11 mouse cellular contexts compared by ENCODE assay signal in the genomic region with DNA sequence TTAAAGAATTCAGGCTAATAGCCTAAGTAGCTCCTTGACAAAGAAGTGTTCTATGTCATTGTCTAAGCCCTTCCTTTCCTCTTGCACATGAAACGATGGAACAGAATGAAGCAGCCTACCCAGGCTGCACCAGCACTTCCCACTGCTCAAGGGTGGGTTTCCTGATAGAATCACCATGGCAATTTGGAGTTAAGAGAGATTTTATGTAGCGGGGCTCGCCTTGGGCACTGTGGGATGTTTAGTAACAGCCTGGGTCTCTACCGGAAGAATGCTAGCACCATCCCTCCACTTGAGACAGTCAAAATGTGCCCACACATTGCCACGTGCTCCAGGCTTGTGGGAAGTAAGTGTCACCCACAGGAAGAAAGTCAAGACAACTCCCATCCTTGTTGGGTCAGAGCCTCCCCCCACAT. TPM values are rescaled to one million over a fixed set of nuclear protein-coding genes. Genes with fewer than 3 reads are reported as not detected.
A peak's percentile ranks its signal among the peaks of the same experiment; 100 is the strongest.
DNase-seq lines count a peak whose midpoint lies in the region; ATAC-seq and TF ChIP-seq lines count a peak whose summit lies in the region.
"Had no signal": no experiment of that assay in that cellular context is flagged by ENCODE, and none has a peak within 500 bp of the region (broad histone marks: within the 10 kb centered on the region; RNA-seq: fewer than 3 reads in every experiment).

No protein-coding gene starts in this region.

- peak overlapping the region; percentile 9; the same call in 1 of the 2 replicates for H3K27ac ChIP-seq in lung, embryonic 16.5 days (ENCODE audit: low read length)
- H3K27ac ChIP-seq in limb, embryonic 14.5 days (replicated peaks; ENCODE audit: low read depth, low read length): no peak overlapping the region
- H3K27ac ChIP-seq: liver, embryonic 13.5 days; stomach, embryonic 15.5 days had no signal

- H3K9ac ChIP-seq in lung, embryonic 16.5 days (ENCODE audit: low read length): no peak overlapping the region
- no peak overlapping the region for H3K9ac ChIP-seq in limb, embryonic 14.5 days (ENCODE audit: low read depth, low read length, severe bottlenecking)
- H3K9ac ChIP-seq: liver, embryonic 13.5 days; stomach, embryonic 15.5 days had no signal

- H3K4me3 ChIP-seq in lung, embryonic 16.5 days (ENCODE audit: low read length): no peak overlapping the region
- no peak overlapping the region for H3K4me3 ChIP-seq in limb, embryonic 14.5 days (replicated peaks; ENCODE audit: low read length)
- H3K4me3 ChIP-seq: liver, embryonic 13.5 days; stomach, embryonic 15.5 days had no signal

- no peaks in the 10 kb centered on the region for H3K9me3 ChIP-seq in lung, embryonic 16.5 days (ENCODE audit: control insufficient read depth, low read length)
- no peaks in the 10 kb centered on the region for H3K9me3 ChIP-seq in limb, embryonic 14.5 days (ENCODE audit: control insufficient read depth, low read length)
- H3K9me3 ChIP-seq: liver, embryonic 13.5 days; stomach, embryonic 15.5 days had no signal

- intact Hi-C loops in heart, postnatal 14 days (cut with DNase I): no loop called here

- no peak for DNase-seq in lung, postnatal 4 days
- peak; percentile 61 for DNase-seq in CD4-positive helper T cell, adult 2 months (ENCODE audit: low read depth, low spot score)
- DNase-seq in limb, embryonic 14.5 days (ENCODE audit: low spot score): no peak
- no peak for DNase-seq in layer of hippocampus, postnatal 36 days
- no peak for DNase-seq in frontal cortex, postnatal 10 days (ENCODE audit: low spot score in 2 of 2)
- DNase-seq in heart, postnatal 14 days: no peak
- DNase-seq: gastrocnemius, postnatal 10 days; liver, embryonic 13.5 days had no signal

- no peaks in the 10 kb centered on the region for H3K36me3 ChIP-seq in lung, embryonic 16.5 days (ENCODE audit: control insufficient read depth, insufficient read depth, low read length)
- no peaks in the 10 kb centered on the region for H3K36me3 ChIP-seq in limb, embryonic 14.5 days (ENCODE audit: control insufficient read depth, insufficient read depth, low read length)
- H3K36me3 ChIP-seq: stomach, embryonic 15.5 days had no signal

- ATAC-seq in lung, embryonic 16.5 days (ENCODE audit: low read depth): peak; percentile 3; the same call in 1 of the 2 replicates
- ATAC-seq in CD4-positive, CD25-positive, alpha-beta regulatory T cell, adult 4 months: peak; percentile 39
- ATAC-seq in limb, embryonic 14.5 days (ENCODE audit: low FRiP score, low read depth): peak; percentile 39; the same call in 1 of the 2 replicates

- H3K4me1 ChIP-seq in lung, embryonic 16.5 days (replicated peaks; ENCODE audit: control insufficient read depth, insufficient read depth, low read length): peaks cover 15% of the 10 kb centered on the region
- H3K4me1 ChIP-seq in limb, embryonic 14.5 days (ENCODE audit: control insufficient read depth, insufficient read depth, low read length): peaks cover 5% of the 10 kb centered on the region; the same call in 1 of the 2 replicates
- H3K4me1 ChIP-seq: stomach, embryonic 15.5 days had no signal

- 34% methylated on average over 5 of the region's 5 CpGs for WGBS in lung, embryonic 16.5 days
- 44% methylated on average over 5 of the region's 5 CpGs for WGBS in limb, embryonic 14.5 days

- H3K27me3 ChIP-seq in lung, embryonic 16.5 days (ENCODE audit: control insufficient read depth, insufficient read depth, low read depth, low read length): no peaks in the 10 kb centered on the region
- no peaks in the 10 kb centered on the region for H3K27me3 ChIP-seq in limb, embryonic 14.5 days (ENCODE audit: control insufficient read depth, insufficient read depth, low read length)
- H3K27me3 ChIP-seq: liver, embryonic 13.5 days; stomach, embryonic 15.5 days had no signal

- H3K4me2 ChIP-seq in lung, embryonic 16.5 days (ENCODE audit: low read depth, low read length): no peak overlapping the region
- H3K4me2 ChIP-seq in limb, embryonic 14.5 days (replicated peaks; ENCODE audit: low read depth, low read length, severe bottlenecking): no peak overlapping the region
- H3K4me2 ChIP-seq: liver, embryonic 13.5 days; stomach, embryonic 15.5 days had no signal

- TF ChIP-seq POLR2A in limb, embryonic 14.5 days (IDR thresholded peaks at IDR 0.05; ENCODE audit: borderline replicate concordance, extremely low read depth, insufficient read depth, insufficient read length): no peak

RNA-seq across cellular contexts. Expression of a gene that starts 40.7 kb away (rescaled TPM):
- 111 and 122 TPM in 2 replicates for polyA plus RNA-seq in lung, embryonic 16.5 days (2015; fragmentation: Nextera tagmentation; extraction: Ambion mirVana)
- 100 to 1,000 TPM; 100 to 103 TPM for polyA plus RNA-seq in CD4-positive, CD25-positive, alpha-beta regulatory T cell, adult 4 months (2017; shearing (Covaris generic))
- polyA plus RNA-seq in limb, embryonic 14.5 days (2012; rRNA removed): 40.2 and 51.6 TPM in 2 replicates
- 99.1 and 108 TPM in 2 replicates for polyA plus RNA-seq in limb, embryonic 14.5 days (2014; fragmentation: Nextera tagmentation; extraction: Ambion mirVana)
- 10 to 100 TPM; 30.9 to 34.4 TPM for total RNA-seq in layer of hippocampus, postnatal 36 days (2021)
- 10 to 100 TPM; 46.5 to 52.2 TPM for total RNA-seq in heart, postnatal 14 days (2021)

RNA-seq across cellular contexts. Expression of a gene that starts 40.8 kb away (rescaled TPM):
- polyA plus RNA-seq in lung, embryonic 16.5 days (2015; fragmentation: Nextera tagmentation; extraction: Ambion mirVana): 11.1 and 13.5 TPM in 2 replicates
- 1 to 10 TPM; 7.4 to 8.1 TPM for polyA plus RNA-seq in CD4-positive, CD25-positive, alpha-beta regulatory T cell, adult 4 months (2017; shearing (Covaris generic))
- 13.6 and 15.8 TPM in 2 replicates for polyA plus RNA-seq in limb, embryonic 14.5 days (2012; rRNA removed)
- polyA plus RNA-seq in limb, embryonic 14.5 days (2014; fragmentation: Nextera tagmentation; extraction: Ambion mirVana): 12.4 TPM in 2 replicates
- total RNA-seq in layer of hippocampus, postnatal 36 days (2021): 1 to 10 TPM; 9.5 to 9.6 TPM
- total RNA-seq in heart, postnatal 14 days (2021): 1 to 10 TPM; 3.9 to 4.0 TPM
